Mouse (Mus musculus) neural tube, embryonic 11.5 days (tissue): ENCODE data around the gene B4galt4. TPM values are rescaled to one million over a fixed set of nuclear protein-coding genes. Genes with fewer than 3 reads are reported as not detected.

Experiments used
- ATAC-seq: fragments of 200-750 bp; cut with Nextera tagmentation; 2 replicates; pipeline ENCODE4 v1.8.0; 2017; ENCODE audit warnings: moderate number of reproducible peaks, mild to moderate bottlenecking, moderate TSS enrichment, moderate library complexity; ENCODE audit not compliant: insufficient read depth, low FRiP score, low TSS enrichment
- DNase-seq: peaks from one replicate; pipeline ENCODE4 v3.0.0-alpha.2; 2015; ENCODE audit warnings: low spot score
- H3K27ac ChIP-seq: fragments of 300-500 bp; sonication (generic); 2 replicates; pipeline ENCODE4 v1.5.1; 2014; ENCODE audit warnings: low read depth, mild to moderate bottlenecking, low read length
- H3K27me3 ChIP-seq: fragments of 300-500 bp; sonication (generic); 2 replicates; pipeline ENCODE4 v1.6.1; 2014; ENCODE audit warnings: mild to moderate bottlenecking, low read length, mixed read lengths; ENCODE audit not compliant: control insufficient read depth, insufficient read depth
- H3K36me3 ChIP-seq: fragments of 300-500 bp; sonication (generic); 2 replicates; pipeline ENCODE4 v1.6.1; 2014; ENCODE audit warnings: mild to moderate bottlenecking, low read length, moderate library complexity, mixed read lengths; ENCODE audit not compliant: control insufficient read depth, insufficient read depth
- H3K4me1 ChIP-seq: fragments of 300-500 bp; sonication (generic); 2 replicates; pipeline ENCODE4 v1.6.1; 2014; ENCODE audit warnings: low read length, mixed read lengths; ENCODE audit not compliant: control insufficient read depth, insufficient read depth
- H3K4me2 ChIP-seq: fragments of 300-500 bp; sonication (generic); 2 replicates; pipeline ENCODE4 v1.6.1; 2014; ENCODE audit warnings: low read depth, mild to moderate bottlenecking, moderate library complexity
- H3K4me3 ChIP-seq: fragments of 300-500 bp; sonication (generic); 2 replicates; pipeline ENCODE4 v1.5.1; 2014; ENCODE audit warnings: low read depth, low read length
- H3K9ac ChIP-seq: fragments of 300-500 bp; sonication (generic); 2 replicates; pipeline ENCODE4 v1.6.1; 2014; ENCODE audit warnings: mild to moderate bottlenecking, low read length
- H3K9me3 ChIP-seq: fragments of 300-500 bp; sonication (generic); 2 replicates; pipeline ENCODE4 v1.6.1; 2016; ENCODE audit warnings: low read length; ENCODE audit not compliant: control insufficient read depth
- WGBS: fragments of 180-500 bp; shearing (Covaris S2); extraction: QIAGEN DNeasy Blood & Tissue Kit; methylation state at CpG from one replicate; pipeline ENCODE4 v1.1.7; 2014; 5-methylcytosine and 5-hydroxymethylcytosine counted together
- polyA plus RNA-seq: library from polyadenylated mRNA; unstranded; fragments of >200 nt; fragmentation: Nextera tagmentation; extraction: Ambion mirVana; gene quantifications from 2 replicates; pipeline ENCODE4 v1.2.1, GENCODE M21; 2014

B4galt4 gene
- polyA plus RNA-seq, 1 experiment from 2014 or later = 23.7 TPM

GRCm38 (mm10) chr16:38721377-38721776, 20.7 kb upstream of the B4galt4 start:
- WGBS = 95% methylated on average over 8 of the region's 9 CpGs
- Histone ChIP-seq H3K4me3 (no peak overlapping the region), H3K9me3 (no peaks in the 10 kb centered on the region), H3K4me1 (no peaks in the 10 kb centered on the region), H3K27me3 (no peaks in the 10 kb centered on the region), H3K36me3 (no peaks in the 10 kb centered on the region), H3K27ac (no peak overlapping the region), H3K9ac (no peak overlapping the region), H3K4me2 (no peak overlapping the region)
- ATAC-seq = no peak
- no peak for DNase-seq

GRCm38 (mm10) chr16:38724256-38724655, 17.8 kb upstream of the B4galt4 start:
- 80% methylated on average over 8 of the region's 8 CpGs for WGBS
- Histone ChIP-seq H3K9me3 (no peaks in the 10 kb centered on the region), H3K36me3 (no peaks in the 10 kb centered on the region), H3K9ac (no peak overlapping the region), H3K4me2 (no peak overlapping the region), H3K4me3 (no peak overlapping the region), H3K27ac (no peak overlapping the region), H3K27me3 (no peaks in the 10 kb centered on the region), H3K4me1 (no peaks in the 10 kb centered on the region)
- DNase-seq (no peak), ATAC-seq (no peak)

- no peak for DNase-seq
- no peak for ATAC-seq
- H3K36me3 ChIP-seq = no peaks in the 10 kb centered on the region
- H3K4me3 ChIP-seq = no peak overlapping the region
- no peaks in the 10 kb centered on the region for H3K4me1 ChIP-seq
- H3K9ac ChIP-seq = no peak overlapping the region
- H3K9me3 ChIP-seq = no peaks in the 10 kb centered on the region
- no peak overlapping the region for H3K27ac ChIP-seq
- 78% methylated on average over 13 of the region's 13 CpGs for WGBS
- H3K4me2 ChIP-seq = no peak overlapping the region
- no peaks in the 10 kb centered on the region for H3K27me3 ChIP-seq
These were observed 17.1 kb upstream of the B4galt4 start for GRCm38 (mm10) chr16:38724974-38725373.

- WGBS = 92% methylated on average over 15 of the region's 15 CpGs
- Histone ChIP-seq H3K9me3 (no peaks in the 10 kb centered on the region), H3K27ac (no peak overlapping the region), H3K9ac (no peak overlapping the region), H3K27me3 (no peaks in the 10 kb centered on the region), H3K4me1 (no peaks in the 10 kb centered on the region), H3K4me3 (no peak overlapping the region), H3K36me3 (no peaks in the 10 kb centered on the region), H3K4me2 (no peak overlapping the region)
- ATAC-seq (no peak), DNase-seq (no peak)
These were observed 13.4 kb upstream of the B4galt4 start for GRCm38 (mm10) chr16:38728576-38729132.

- DNase-seq = no peak
- Histone ChIP-seq H3K4me3 (no peak overlapping the region), H3K4me2 (no peak overlapping the region; the same call in 1 of the 2 replicates), H3K9ac (no peak overlapping the region), H3K9me3 (no peaks in the 10 kb centered on the region), H3K36me3 (no peaks in the 10 kb centered on the region), H3K27me3 (no peaks in the 10 kb centered on the region), H3K27ac (no peak overlapping the region), H3K4me1 (no peaks in the 10 kb centered on the region)
- ATAC-seq = no peak
- WGBS = 87% methylated on average over 6 of the region's 6 CpGs
These were observed 12.9 kb upstream of the B4galt4 start for GRCm38 (mm10) chr16:38729139-38729538.

GRCm38 (mm10) chr16:38729610-38730288, 12.3 kb upstream of the B4galt4 start:
- 55% methylated on average over 15 of the region's 15 CpGs for WGBS
- Histone ChIP-seq H3K9ac (no peak overlapping the region), H3K9me3 (no peaks in the 10 kb centered on the region), H3K4me1 (no peaks in the 10 kb centered on the region), H3K27ac (no peak overlapping the region), H3K4me2 (no peak overlapping the region), H3K4me3 (no peak overlapping the region), H3K36me3 (no peaks in the 10 kb centered on the region), H3K27me3 (no peaks in the 10 kb centered on the region)
- DNase-seq (no peak), ATAC-seq (no peak)

GRCm38 (mm10) chr16:38730921-38731320, 11.1 kb upstream of the B4galt4 start:
- H3K4me1 ChIP-seq = no peaks in the 10 kb centered on the region
- H3K9ac ChIP-seq = no peak overlapping the region
- H3K4me2 ChIP-seq = no peak overlapping the region
- no peaks in the 10 kb centered on the region for H3K27me3 ChIP-seq
- H3K9me3 ChIP-seq = no peaks in the 10 kb centered on the region
- H3K36me3 ChIP-seq = no peaks in the 10 kb centered on the region
- no peak overlapping the region for H3K27ac ChIP-seq
- DNase-seq = no peak
- no peak overlapping the region for H3K4me3 ChIP-seq
- no peak for ATAC-seq
- WGBS = 59% methylated on average over 8 of the region's 8 CpGs

GRCm38 (mm10) chr16:38741204-38741903, 710 bp upstream of the B4galt4 start:
- ATAC-seq = no peak

More at GRCm38 (mm10) chr16:38741204-38741903, 710 bp upstream of the B4galt4 start:
- Histone ChIP-seq H3K36me3 (no peaks in the 10 kb centered on the region), H3K27me3 (no peaks in the 10 kb centered on the region), H3K9me3 (no peaks in the 10 kb centered on the region), H3K27ac (no peak overlapping the region), H3K9ac (peak overlapping the region; percentile 78; the same call in 1 of the 2 replicates), H3K4me2 (peak overlapping the region; percentile 65), H3K4me1 (peaks cover 5% of the 10 kb centered on the region; the same call in 1 of the 2 replicates), H3K4me3 (no peak overlapping the region; the same call in 1 of the 2 replicates)
- no peak for DNase-seq
- 86% methylated on average over 13 of the region's 13 CpGs for WGBS
